12 mouse cellular contexts compared by ENCODE assay signal in the genomic region with DNA sequence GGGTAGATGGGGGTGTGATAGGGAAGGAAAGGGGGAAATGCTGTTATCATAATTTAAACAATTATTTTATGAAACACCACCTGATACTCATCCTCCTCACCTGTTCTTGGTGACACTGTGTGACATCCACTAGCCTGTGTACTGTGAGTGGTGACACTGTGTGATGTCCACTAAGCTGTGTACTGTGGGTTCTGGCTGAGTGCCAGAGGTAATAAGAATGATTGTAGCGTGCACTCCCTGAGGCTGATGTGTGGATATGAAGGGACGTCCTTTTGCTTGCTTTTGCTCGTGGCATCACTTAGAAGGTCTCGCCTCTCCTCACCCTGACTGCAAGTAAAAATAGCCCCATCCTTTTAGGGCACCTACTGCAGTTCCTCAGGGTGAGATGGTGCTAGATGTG.
"Had no signal": no experiment of that assay in that cellular context is flagged by ENCODE, and none has a peak within 500 bp of the region (broad histone marks: within the 10 kb centered on the region; RNA-seq: fewer than 3 reads in every experiment).

No protein-coding gene starts in this region.

- H3K9ac ChIP-seq: kidney, embryonic 15.5 days; liver, embryonic 13.5 days had no signal

- H3K4me2 ChIP-seq: kidney, embryonic 15.5 days; liver, embryonic 13.5 days had no signal

- H3K27ac ChIP-seq: kidney, embryonic 15.5 days; left cerebral cortex, adult 2 months; liver, embryonic 13.5 days had no signal

- H3K4me3 ChIP-seq: kidney, embryonic 15.5 days; left cerebral cortex, adult 2 months; liver, embryonic 13.5 days had no signal

- DNase-seq: kidney, adult 8-10 months; kidney, postnatal 10 days; kidney, postnatal 36 days; layer of hippocampus, postnatal 36 days; liver, embryonic 13.5 days; lung, adult 2 months; lung, postnatal 14 days; lung, postnatal 4 days; thymus, adult 18-20 months; thymus, postnatal 36 days had no signal

- H3K27me3 ChIP-seq: kidney, embryonic 15.5 days; liver, embryonic 13.5 days had no signal

- H3K9me3 ChIP-seq: liver, embryonic 13.5 days had no signal

- H3K36me3 ChIP-seq: liver, embryonic 13.5 days had no signal

- H3K4me1 ChIP-seq: liver, embryonic 13.5 days had no signal
